Mouse (Mus musculus): Measurements from ENCODE around the gene Lrrtm3.

- TF ChIP-seq CTCF (IDR thresholded peaks at IDR 0.05; ENCODE audit: extremely low read depth, insufficient read length, insufficient replicate concordance, low read depth, low read length) (no peak), POLR2A (IDR thresholded peaks at IDR 0.05; ENCODE audit: low read depth, low read length) (no peak)
These were observed at the start of gene Lrrtm3 for GRCm38 (mm10) chr10:64089680-64090460.
